Mouse (Mus musculus): ENCODE data around the gene Gid4.
"Not testable (repeated sequence)": the region's sequence is repeated elsewhere in the genome, so short reads cannot be mapped to it uniquely, and the experiment has no call there.

Gid4 gene

GRCm38 (mm10) chr11:60427628-60428027 lies 10.7 kb downstream of the Gid4 start:
- DNase-seq (ENCODE audit: low read depth in 2 of 2, low spot score in 2 of 2) = no peak

- DNase-seq (ENCODE audit: low read depth in 2 of 2, low spot score in 2 of 2) = no peak
Measured at GRCm38 (mm10) chr11:60433501-60433900, 16.6 kb downstream of the Gid4 start.

GRCm38 (mm10) chr11:60435133-60435532 lies 18.2 kb downstream of the Gid4 start:
- no peak for DNase-seq (ENCODE audit: low read depth in 2 of 2, low spot score in 2 of 2)

- no peak for DNase-seq (ENCODE audit: low read depth in 2 of 2, low spot score in 2 of 2)
Measured at GRCm38 (mm10) chr11:60436618-60437017, 19.7 kb downstream of the Gid4 start.

GRCm38 (mm10) chr11:60439621-60440020 lies 22.7 kb downstream of the Gid4 start:
- DNase-seq (ENCODE audit: low read depth in 2 of 2, low spot score in 2 of 2) = not testable (repeated sequence)

GRCm38 (mm10) chr11:60440176-60440575 lies 23.2 kb downstream of the Gid4 start:
- no peak for DNase-seq (ENCODE audit: low read depth in 2 of 2, low spot score in 2 of 2)

GRCm38 (mm10) chr11:60442896-60443295 lies 26.0 kb downstream of the Gid4 start:
- no peak for DNase-seq (ENCODE audit: low read depth in 2 of 2, low spot score in 2 of 2)

GRCm38 (mm10) chr11:60444007-60444406 lies 27.1 kb downstream of the Gid4 start:
- DNase-seq (ENCODE audit: low read depth in 2 of 2, low spot score in 2 of 2) = no peak

GRCm38 (mm10) chr11:60454080-60454744 lies 37.3 kb downstream of the Gid4 start, which contains the start of gene Drg2:
TSS of gene Drg2 (plus strand) at chr11:60454591.
- DNase-seq (ENCODE audit: low read depth in 2 of 2, low spot score in 2 of 2) = peak; percentile 86 to 91

- DNase-seq (ENCODE audit: low read depth in 2 of 2, low spot score in 2 of 2) = no peak
Measured at GRCm38 (mm10) chr11:60454745-60455087, 37.8 kb downstream of the Gid4 start.

GRCm38 (mm10) chr11:60457973-60458372 lies 41.0 kb downstream of the Gid4 start:
- no peak for DNase-seq (ENCODE audit: low read depth in 2 of 2, low spot score in 2 of 2)

GRCm38 (mm10) chr11:60465943-60466380 lies 49.0 kb downstream of the Gid4 start:
- peak; percentile 33 to 49 for DNase-seq (ENCODE audit: low read depth in 2 of 2, low spot score in 2 of 2)

- no peak for DNase-seq (ENCODE audit: low read depth in 2 of 2, low spot score in 2 of 2)
Measured at GRCm38 (mm10) chr11:60469039-60469438, 52.1 kb downstream of the Gid4 start, which contains the start of gene Myo15. TSS of gene Myo15 (plus strand) at chr11:60469339.

- DNase-seq (ENCODE audit: low read depth in 2 of 2, low spot score in 2 of 2) = no peak
Measured at GRCm38 (mm10) chr11:60470743-60471142, 53.8 kb downstream of the Gid4 start.

GRCm38 (mm10) chr11:60474534-60474933 lies 57.6 kb downstream of the Gid4 start:
- no peak for DNase-seq (ENCODE audit: low read depth in 2 of 2, low spot score in 2 of 2)

GRCm38 (mm10) chr11:60475668-60476362 lies 58.9 kb downstream of the Gid4 start:
- no peak for DNase-seq (ENCODE audit: low read depth in 2 of 2, low spot score in 2 of 2)

- DNase-seq (ENCODE audit: low read depth in 2 of 2, low spot score in 2 of 2) = no peak
Measured at GRCm38 (mm10) chr11:60478121-60478520, 61.2 kb downstream of the Gid4 start.

- DNase-seq (ENCODE audit: low read depth in 2 of 2, low spot score in 2 of 2) = no peak
Measured at GRCm38 (mm10) chr11:60486267-60486666, 69.3 kb downstream of the Gid4 start.

GRCm38 (mm10) chr11:60492726-60493125 lies 75.8 kb downstream of the Gid4 start:
- no peak for DNase-seq (ENCODE audit: low read depth in 2 of 2, low spot score in 2 of 2)

- DNase-seq (ENCODE audit: low read depth in 2 of 2, low spot score in 2 of 2) = no peak
Measured at GRCm38 (mm10) chr11:60495692-60496091, 78.7 kb downstream of the Gid4 start.
